Mouse (Mus musculus): ENCODE measurements around the gene Rps6ka4. TPM values are rescaled to one million over a fixed set of nuclear protein-coding genes. Genes with fewer than 3 reads are reported as not detected.

Gene Rps6ka4
- polyA plus RNA-seq, 1 experiment from 2014 or later: 7.7 TPM

- 47% methylated on average over 1 of the region's 1 CpGs for whole genome bisulfite sequencing
- DNase-seq (ENCODE audit: low spot score): no peak
- Histone ChIP-seq H3K4me3 (no peak overlapping the region), H3K27ac (no peak overlapping the region), H3K9me3 (no peaks in the 10 kb centered on the region), H3K27me3 (ENCODE audit: insufficient read depth, poor library complexity, severe bottlenecking) (peaks cover 99% of the 10 kb centered on the region), H3K4me1 (replicated peaks) (peaks cover 34% of the 10 kb centered on the region), H3K36me3 (no peaks in the 10 kb centered on the region)
Measured at GRCm38 (mm10) chr19:6842353-6842752, 1.9 kb upstream of the Rps6ka4 start.

GRCm38 (mm10) chr19:6841292-6841597 lies 809 bp upstream of the Rps6ka4 start:
- Histone ChIP-seq H3K27me3 (ENCODE audit: insufficient read depth, poor library complexity, severe bottlenecking) (peaks cover 99% of the 10 kb centered on the region), H3K9me3 (no peaks in the 10 kb centered on the region), H3K36me3 (no peaks in the 10 kb centered on the region), H3K27ac (no peak overlapping the region), H3K4me1 (replicated peaks) (peaks cover 31% of the 10 kb centered on the region), H3K4me3 (peak overlapping the region; percentile 74; the same call in 1 of the 2 replicates)
- WGBS: 24% methylated on average over 3 of the region's 3 CpGs
- DNase-seq (ENCODE audit: low spot score): no peak

- H3K27ac ChIP-seq: peak overlapping the region; percentile 84
- DNase-seq (ENCODE audit: low spot score): peak; percentile 46
Measured at GRCm38 (mm10) chr19:6839615-6840474, 591 bp downstream of the Rps6ka4 start.

DNA sequence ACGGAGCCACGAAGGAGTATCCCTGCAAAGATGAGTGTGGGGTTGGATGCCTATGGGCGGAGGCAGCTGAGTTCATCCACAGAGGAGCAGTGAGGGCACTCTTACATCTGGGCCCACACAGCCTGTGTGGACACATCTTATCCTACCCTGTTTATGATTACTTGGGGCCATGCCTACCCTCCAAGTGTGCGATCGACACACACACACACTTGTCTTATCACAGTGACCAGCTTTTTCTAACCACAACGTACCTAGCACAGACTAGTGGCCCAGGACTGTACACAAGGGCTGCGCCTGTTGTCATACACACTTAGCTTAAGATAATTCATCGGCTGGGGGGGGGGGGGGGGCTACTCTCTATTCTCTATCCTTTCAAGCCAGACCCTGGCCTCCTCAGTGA lies 8.1 kb downstream of the Rps6ka4 start:
- H3K4me1 ChIP-seq (replicated peaks): peaks cover 31% of the 10 kb centered on the region
- peaks cover 100% of the 10 kb centered on the region for H3K27me3 ChIP-seq (ENCODE audit: insufficient read depth, poor library complexity, severe bottlenecking)
- no peak overlapping the region for H3K4me3 ChIP-seq
- no peaks in the 10 kb centered on the region for H3K36me3 ChIP-seq
- no peak overlapping the region for H3K27ac ChIP-seq
- 88% methylated on average over 8 of the region's 8 CpGs for WGBS
- no peak for DNase-seq (ENCODE audit: low spot score)
- 0 out of 2 replicates have a peak, but pooled peaks cover 3% of the 10 kb centered on the region for H3K9me3 ChIP-seq

More at GRCm38 (mm10) chr19:6839615-6840474, 591 bp downstream of the Rps6ka4 start:
- Histone ChIP-seq H3K9me3 (no peaks in the 10 kb centered on the region), H3K36me3 (no peaks in the 10 kb centered on the region), H3K4me1 (replicated peaks) (peaks cover 28% of the 10 kb centered on the region), H3K4me3 (peak overlapping the region; percentile 74), H3K27me3 (ENCODE audit: insufficient read depth, poor library complexity, severe bottlenecking) (peaks cover 99% of the 10 kb centered on the region)
- 2% methylated on average over 46 of the region's 46 CpGs for WGBS

DNA sequence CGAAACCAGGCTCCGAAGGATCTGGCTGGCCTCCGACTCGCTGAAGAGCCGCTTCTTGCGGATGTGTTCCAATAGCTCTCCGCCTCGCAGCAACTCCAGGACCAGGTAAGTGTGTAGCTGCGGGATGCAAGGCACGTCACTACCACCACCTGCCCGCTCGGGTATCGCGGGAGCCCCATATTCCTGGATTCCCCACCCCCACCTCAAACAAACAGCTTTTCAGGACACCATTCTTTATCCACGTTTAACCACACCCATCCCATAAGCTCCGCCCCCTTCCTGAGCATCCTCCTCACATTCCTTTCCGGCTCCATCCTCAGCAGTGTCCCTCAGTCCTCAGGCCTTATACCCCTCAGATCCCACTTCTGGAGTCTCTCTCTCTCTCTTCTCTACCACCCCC lies 9.1 kb downstream of the Rps6ka4 start:
- Histone ChIP-seq H3K9me3 (0 out of 2 replicates have a peak, but pooled peaks cover 3% of the 10 kb centered on the region), H3K4me1 (replicated peaks) (peaks cover 31% of the 10 kb centered on the region), H3K27ac (no peak overlapping the region), H3K27me3 (ENCODE audit: insufficient read depth, poor library complexity, severe bottlenecking) (peaks cover 96% of the 10 kb centered on the region), H3K4me3 (peak overlapping the region; percentile 54), H3K36me3 (no peaks in the 10 kb centered on the region)
- DNase-seq (ENCODE audit: low spot score): peak; percentile 30
- WGBS: 3% methylated on average over 17 of the region's 17 CpGs

- 3% methylated on average over 38 of the region's 38 CpGs for WGBS
- Histone ChIP-seq H3K27me3 (ENCODE audit: insufficient read depth, poor library complexity, severe bottlenecking) (peaks cover 90% of the 10 kb centered on the region), H3K27ac (peak overlapping the region; percentile 46; the same call in 1 of the 2 replicates), H3K4me1 (replicated peaks) (peaks cover 31% of the 10 kb centered on the region), H3K9me3 (0 out of 2 replicates have a peak, but pooled peaks cover 3% of the 10 kb centered on the region), H3K36me3 (no peaks in the 10 kb centered on the region), H3K4me3 (peak overlapping the region; percentile 54)
- DNase-seq (ENCODE audit: low spot score): peak; percentile 32
Measured at GRCm38 (mm10) chr19:6830556-6831316, 9.7 kb downstream of the Rps6ka4 start.

DNA sequence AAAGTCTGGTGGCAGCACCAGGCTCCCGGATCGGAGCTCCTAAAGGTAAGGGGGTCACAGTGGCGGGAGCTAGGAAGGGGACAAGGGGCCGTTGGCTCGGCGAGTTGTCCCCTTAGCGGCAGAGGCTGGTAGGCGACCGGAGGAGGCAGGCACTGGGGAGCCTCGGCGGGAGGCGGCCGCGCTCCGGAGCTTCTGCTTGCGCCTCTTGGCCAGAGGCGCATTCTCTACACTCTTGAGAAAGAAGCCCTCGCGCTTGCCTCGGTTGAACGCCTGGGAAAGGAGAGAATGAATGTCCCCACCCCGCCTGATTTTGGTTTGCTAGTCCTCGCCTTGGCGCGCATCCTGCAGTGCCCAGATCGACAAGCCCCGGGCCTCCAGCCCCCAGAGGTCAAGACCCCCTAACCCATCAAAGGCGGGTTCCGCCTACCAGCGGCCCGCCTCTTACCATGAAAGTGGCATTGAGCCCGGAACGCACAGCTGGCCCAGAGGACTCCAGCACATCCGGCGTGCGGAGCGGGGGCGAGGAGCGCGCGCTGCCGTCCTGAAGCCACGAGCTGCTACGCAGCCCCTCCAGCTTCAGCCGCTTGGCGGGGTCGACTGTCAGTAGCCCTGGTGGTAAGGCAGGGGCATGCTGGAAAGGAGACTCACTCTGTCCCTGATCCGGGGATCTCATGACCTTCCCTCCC lies 10.4 kb downstream of the Rps6ka4 start:
- Histone ChIP-seq H3K27me3 (ENCODE audit: insufficient read depth, poor library complexity, severe bottlenecking) (peaks cover 83% of the 10 kb centered on the region), H3K36me3 (no peaks in the 10 kb centered on the region), H3K4me1 (replicated peaks) (peaks cover 31% of the 10 kb centered on the region), H3K4me3 (peak overlapping the region; percentile 54), H3K27ac (peak overlapping the region; percentile 46; the same call in 1 of the 2 replicates), H3K9me3 (0 out of 2 replicates have a peak, but pooled peaks cover 3% of the 10 kb centered on the region)
- WGBS: 1% methylated on average over 48 of the region's 48 CpGs
- DNase-seq (ENCODE audit: low spot score): peak; percentile 73

GRCm38 (mm10) chr19:6829069-6829468 lies 11.4 kb downstream of the Rps6ka4 start:
- 0 out of 2 replicates have a peak, but pooled peaks cover 3% of the 10 kb centered on the region for H3K9me3 ChIP-seq
- no peaks in the 10 kb centered on the region for H3K36me3 ChIP-seq
- 19% methylated on average over 3 of the region's 3 CpGs for WGBS
- H3K4me3 ChIP-seq: peak overlapping the region; percentile 54
- no peak for DNase-seq (ENCODE audit: low spot score)
- H3K27ac ChIP-seq: no peak overlapping the region
- H3K4me1 ChIP-seq (replicated peaks): peaks cover 31% of the 10 kb centered on the region
- peaks cover 78% of the 10 kb centered on the region for H3K27me3 ChIP-seq (ENCODE audit: insufficient read depth, poor library complexity, severe bottlenecking)

DNA sequence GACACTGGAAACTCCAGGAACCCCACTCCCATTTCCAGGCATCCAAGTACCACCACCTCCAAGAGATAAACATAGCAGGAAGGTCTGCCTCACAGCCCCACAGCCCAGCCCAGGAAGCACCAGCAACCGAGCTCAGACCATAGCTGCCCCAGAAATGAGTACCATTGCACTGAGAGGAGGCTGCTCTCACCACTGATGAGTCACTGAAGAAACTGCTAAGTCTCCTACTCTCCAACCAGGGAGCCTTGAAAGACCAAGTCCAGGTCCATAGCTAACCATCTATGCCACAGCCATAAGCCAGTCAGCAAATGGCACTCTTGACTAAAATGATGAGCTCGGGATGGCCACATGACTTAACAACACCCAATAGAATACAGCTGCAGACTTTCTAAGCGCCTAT lies 13.8 kb downstream of the Rps6ka4 start:
- no peak for DNase-seq (ENCODE audit: low spot score)
- H3K27me3 ChIP-seq (ENCODE audit: insufficient read depth, poor library complexity, severe bottlenecking): peaks cover 66% of the 10 kb centered on the region
- 79% methylated on average over 3 of the region's 3 CpGs for WGBS
- peaks cover 28% of the 10 kb centered on the region for H3K4me1 ChIP-seq (replicated peaks)
- 0 out of 2 replicates have a peak, but pooled peaks cover 3% of the 10 kb centered on the region for H3K9me3 ChIP-seq
- no peak overlapping the region for H3K27ac ChIP-seq
- H3K36me3 ChIP-seq: no peaks in the 10 kb centered on the region
- H3K4me3 ChIP-seq: no peak overlapping the region

GRCm38 (mm10) chr19:6825384-6825783 lies 15.1 kb downstream of the Rps6ka4 start:
- Histone ChIP-seq H3K9me3 (0 out of 2 replicates have a peak, but pooled peaks cover 3% of the 10 kb centered on the region), H3K27ac (no peak overlapping the region), H3K4me1 (replicated peaks) (peaks cover 16% of the 10 kb centered on the region), H3K36me3 (no peaks in the 10 kb centered on the region), H3K27me3 (ENCODE audit: insufficient read depth, poor library complexity, severe bottlenecking) (peaks cover 54% of the 10 kb centered on the region), H3K4me3 (no peak overlapping the region)
- no peak for DNase-seq (ENCODE audit: low spot score)
- 79% methylated on average over 6 of the region's 6 CpGs for WGBS

- DNase-seq (ENCODE audit: low spot score): no peak
- Histone ChIP-seq H3K4me3 (no peak overlapping the region), H3K9me3 (no peaks in the 10 kb centered on the region), H3K27ac (no peak overlapping the region), H3K4me1 (replicated peaks) (peaks cover 10% of the 10 kb centered on the region), H3K36me3 (no peaks in the 10 kb centered on the region), H3K27me3 (ENCODE audit: insufficient read depth, poor library complexity, severe bottlenecking) (peaks cover 30% of the 10 kb centered on the region; the same call in 1 of the 2 replicates)
- 82% methylated on average over 13 of the region's 13 CpGs for WGBS
Measured at GRCm38 (mm10) chr19:6820538-6821195, 19.8 kb downstream of the Rps6ka4 start.

Measured in hindbrain, embryonic 10.5 days (tissue).